Mouse (Mus musculus) myocyte (in vitro differentiated cells): ENCODE measurements around the gene A930009A15Rik.

Experiments
- CEBPB ChIP-seq: IDR thresholded peaks from 2 replicates; pipeline ENCODE4 v1.6.1; 2011; ENCODE audit warnings: mild to moderate bottlenecking, moderate library complexity; ENCODE audit not compliant: poor library complexity, insufficient read depth, severe bottlenecking
- E2F4 ChIP-seq: IDR thresholded peaks from one replicate; pipeline ENCODE4 v1.6.1; 2011; ENCODE audit warnings: mild to moderate bottlenecking, control low read depth, moderate library complexity; ENCODE audit not compliant: insufficient read depth
- MAX ChIP-seq: IDR thresholded peaks from one replicate; pipeline ENCODE4 v1.6.1; 2011; ENCODE audit warnings: low read depth, mild to moderate bottlenecking, control low read depth
- POLR2A ChIP-seq: IDR thresholded peaks from one replicate; pipeline ENCODE4 v1.6.1; 2011; ENCODE audit warnings: low read depth, mild to moderate bottlenecking, control low read depth, moderate library complexity; ENCODE audit not compliant: insufficient read length
- POLR2AphosphoS2 ChIP-seq: IDR thresholded peaks from one replicate; pipeline ENCODE4 v1.6.1; 2011; ENCODE audit warnings: low read depth, control low read depth; ENCODE audit not compliant: insufficient read length
- REST ChIP-seq: IDR thresholded peaks from one replicate; pipeline ENCODE4 v1.6.1; 2011; ENCODE audit warnings: mild to moderate bottlenecking, control low read depth, moderate library complexity; ENCODE audit not compliant: insufficient read depth, insufficient read length
- TCF12 ChIP-seq: IDR thresholded peaks from one replicate; pipeline ENCODE4 v1.6.1; 2011; ENCODE audit warnings: mild to moderate bottlenecking, control low read depth; ENCODE audit not compliant: poor library complexity, insufficient read depth, severe bottlenecking
- USF1 ChIP-seq: IDR thresholded peaks from one replicate; pipeline ENCODE4 v1.6.1; 2011; ENCODE audit warnings: low read depth, mild to moderate bottlenecking, control low read depth, moderate library complexity

DNA sequence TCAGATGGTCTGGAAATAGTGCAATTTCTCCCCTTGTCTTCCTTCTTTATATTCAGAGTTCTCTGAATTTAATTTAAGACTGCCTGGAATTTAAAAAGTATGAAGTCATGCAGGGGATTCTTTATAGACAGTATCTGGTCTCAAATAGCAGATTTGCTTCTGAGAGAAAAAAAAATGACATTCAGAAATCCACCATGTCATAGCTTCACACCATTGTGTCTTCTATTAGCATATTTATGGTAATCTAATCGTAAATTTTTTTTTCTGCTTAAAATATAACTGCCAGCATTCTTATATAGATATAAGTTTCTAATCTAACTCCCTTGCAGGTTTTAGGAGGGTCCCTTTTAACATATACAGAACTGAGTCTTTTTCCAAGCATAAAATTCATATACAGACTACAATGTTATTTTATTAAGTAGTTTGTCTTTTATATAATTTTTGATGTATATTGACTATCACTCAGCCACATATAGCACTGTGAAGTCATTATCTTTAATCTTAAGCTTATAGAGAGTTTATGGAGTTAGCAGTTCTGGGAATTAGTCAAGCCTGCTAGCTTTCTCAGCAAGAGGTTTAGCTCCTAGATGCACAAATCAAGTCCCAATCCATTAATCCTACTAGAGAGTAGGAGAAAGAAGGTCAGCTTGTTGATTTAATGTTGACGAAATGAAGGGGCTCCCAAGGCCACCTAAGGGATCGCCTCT, 2.1 kb downstream of the A930009A15Rik start:
- no peak for TF ChIP-seq REST
- TF ChIP-seq POLR2A = no peak
- TF ChIP-seq TCF12 = no peak
- TF ChIP-seq CEBPB = no peak
- no peak for TF ChIP-seq MAX
- TF ChIP-seq E2F4 = no peak
- TF ChIP-seq USF1 = no peak
- TF ChIP-seq POLR2AphosphoS2 = no peak
